Mouse (Mus musculus): ENCODE measurements around the gene Cyp1a1.

DNA sequence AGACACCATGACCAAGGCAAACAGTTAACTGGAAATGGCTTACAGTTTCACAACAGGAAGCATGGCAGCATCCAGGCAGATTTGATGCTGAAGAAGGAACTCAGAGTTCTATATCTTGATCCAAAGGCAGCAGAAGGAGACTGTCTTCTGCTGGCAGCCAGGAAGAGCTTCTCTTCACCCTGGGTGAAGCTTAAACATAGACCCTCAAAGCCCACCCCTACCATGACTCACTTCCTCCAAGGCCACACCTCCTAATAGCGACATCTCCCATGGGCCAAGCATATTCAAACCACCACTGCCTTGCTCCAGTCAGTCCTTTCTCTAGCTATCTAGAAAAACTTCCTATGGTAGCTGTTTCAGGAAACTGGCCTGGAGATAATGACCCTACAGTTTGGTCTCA, 59.3 kb downstream of the Cyp1a1 start:
- TF ChIP-seq CTCF (IDR thresholded peaks at IDR 0.05; ENCODE audit: low read depth, low read length) (no peak), POLR2A (IDR thresholded peaks at IDR 0.05; ENCODE audit: extremely low read depth, insufficient read depth, low read length) (no peak)
